Mouse (Mus musculus) left cerebral cortex, postnatal 4 days (tissue): ENCODE results near the gene Fem1b. TPM values are rescaled to one million over a fixed set of nuclear protein-coding genes. Genes with fewer than 3 reads are reported as not detected.
A peak's percentile ranks its signal among the peaks of the same experiment; 100 is the strongest.
"Not testable (repeated sequence)": the region's sequence is repeated elsewhere in the genome, so short reads cannot be mapped to it uniquely, and the experiment has no call there.

Source experiments
- DNase-seq: peaks from one replicate; pipeline ENCODE4 v3.0.0-alpha.2; 2022
- intact Hi-C: fragments of 180-260 bp; cut with DNase I; formaldehyde crosslinking; loops from one replicate; pipeline ENCODE4 v1.15.1; 2025
- total RNA-seq, 2 experiments: library from RNA; stranded (reverse); gene quantifications; 2 replicates each; pipeline ENCODE4 v1.2.3; 2021

The Fem1b gene
- total RNA-seq, 2 experiments from 2014 or later: 126 to 127 TPM

- DNase-seq: peak; percentile 94
- intact Hi-C loops: no loop called here
These were observed 16.9 kb upstream of the Fem1b start for GRCm38 (mm10) chr9:62828662-62829086.

DNA sequence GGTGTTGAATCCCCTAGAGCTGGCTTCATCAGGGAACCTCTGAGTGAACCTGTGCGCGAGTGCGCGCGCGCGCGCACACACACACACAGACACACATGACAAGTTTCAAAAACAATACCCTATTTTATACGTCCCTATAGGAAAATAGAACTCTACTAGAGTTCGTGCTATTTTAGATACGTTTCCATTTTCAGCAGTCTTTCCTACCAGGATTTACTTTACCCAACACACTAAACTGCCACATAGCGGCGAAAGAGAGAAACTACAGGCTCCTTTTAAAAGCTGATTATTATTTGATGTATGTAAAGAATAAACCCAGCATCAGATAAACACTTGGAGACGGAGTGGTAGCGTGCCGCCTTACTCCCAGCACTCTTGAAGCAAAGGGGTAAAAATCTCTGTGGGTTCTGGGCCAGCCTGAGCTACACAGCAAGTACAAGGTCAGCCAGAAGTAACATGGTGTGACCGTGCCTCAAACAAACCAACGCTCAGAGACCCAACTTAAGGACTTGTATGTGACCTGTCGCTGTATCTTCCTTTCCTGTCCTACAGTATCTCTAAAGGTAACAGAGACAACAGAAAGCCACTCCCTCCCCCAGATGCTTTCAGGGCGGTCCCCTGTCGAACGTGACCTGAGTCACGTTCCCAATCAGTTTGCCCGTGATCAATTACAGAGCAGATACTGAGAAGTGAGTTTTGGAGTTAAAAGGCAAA is 16.4 kb upstream of the Fem1b start:
- intact Hi-C loops: no loop called here
- DNase-seq: no peak

DNA sequence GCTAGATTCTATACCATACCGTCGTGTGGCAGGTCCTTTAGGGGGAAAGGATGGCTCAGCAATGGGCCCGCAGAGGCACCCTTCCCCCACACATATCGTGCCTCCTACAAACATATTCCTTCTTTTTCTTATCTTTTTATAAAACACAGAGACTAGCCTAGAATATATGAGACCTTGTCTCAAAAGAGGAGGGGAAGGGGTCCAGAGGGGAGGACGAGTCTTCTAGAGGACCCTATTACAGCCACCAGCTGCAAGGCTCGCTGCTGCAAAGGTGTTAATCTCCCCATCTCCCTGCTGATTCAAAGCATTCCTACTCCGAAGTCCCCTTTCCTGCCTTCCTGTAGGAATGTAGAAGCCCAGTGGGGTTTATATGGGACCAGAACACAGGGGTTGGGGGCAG is 14.7 kb upstream of the Fem1b start:
- no peak for DNase-seq
- intact Hi-C loops: no loop called here

DNA sequence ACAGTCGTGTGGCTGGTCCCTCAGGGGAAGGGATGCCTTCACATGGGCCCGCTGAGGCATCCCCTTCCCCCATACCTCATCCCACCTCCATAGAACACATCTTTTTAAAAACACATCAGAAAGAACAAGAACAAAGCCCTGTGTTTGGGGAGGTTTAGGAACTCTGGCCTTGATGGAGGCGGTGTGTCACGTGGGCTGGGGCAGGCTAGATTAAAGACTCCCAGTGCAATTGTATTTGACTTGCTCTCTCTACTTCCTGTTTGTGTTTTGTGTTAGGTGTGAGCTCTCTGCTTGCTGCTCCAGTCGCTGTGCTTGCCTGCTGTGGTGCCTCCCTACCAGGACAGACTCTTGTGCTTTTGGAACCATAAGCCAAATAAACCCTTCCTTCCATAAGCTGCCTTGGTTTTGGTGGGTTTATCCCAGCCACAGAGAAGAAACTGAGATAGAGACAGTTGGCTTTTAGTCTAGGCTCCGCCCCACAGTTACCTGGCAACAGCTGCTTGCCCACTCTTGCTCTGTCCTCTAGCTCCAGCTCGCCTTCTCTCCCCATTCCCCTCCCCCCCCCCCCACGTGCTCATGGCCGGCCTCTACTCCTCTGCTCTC is 14.2 kb upstream of the Fem1b start:
- DNase-seq: no peak

GRCm38 (mm10) chr9:62821811-62822210 is 10.1 kb upstream of the Fem1b start:
- DNase-seq: no peak
- intact Hi-C loops: no loop called here

More for the DNA sequence above, 14.2 kb upstream of the Fem1b start:
- intact Hi-C loops: no loop called here

- intact Hi-C loops: no loop called here
These were observed 9.1 kb upstream of the Fem1b start for GRCm38 (mm10) chr9:62820829-62821228.

DNA sequence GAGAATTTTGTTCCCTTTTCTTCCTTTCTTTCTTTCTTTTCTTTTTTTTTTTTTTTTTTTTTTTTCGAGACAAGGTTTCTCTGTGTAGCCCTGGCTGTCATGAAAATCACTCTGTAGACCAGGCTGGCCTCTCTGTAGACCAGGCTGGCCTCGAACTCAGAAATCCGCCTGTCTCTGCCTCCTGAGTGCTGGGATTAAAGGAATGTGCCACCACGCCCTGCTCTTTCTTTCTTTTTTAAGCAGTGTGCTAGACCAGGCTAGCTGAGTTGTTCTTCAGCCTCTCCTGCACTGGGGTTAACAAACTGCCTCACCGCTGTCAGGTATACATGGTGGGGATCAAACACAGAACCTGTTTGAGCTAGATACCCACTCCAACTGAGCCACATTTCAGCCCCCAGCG is 8.2 kb upstream of the Fem1b start:
- intact Hi-C loops, DNase-seq: not testable (repeated sequence)

More at GRCm38 (mm10) chr9:62820829-62821228, 9.1 kb upstream of the Fem1b start:
- DNase-seq: no peak

- intact Hi-C loops: no loop called here
- no peak for DNase-seq
These were observed 7.8 kb upstream of the Fem1b start for GRCm38 (mm10) chr9:62819494-62819893.

- intact Hi-C loops: no loop called here
- DNase-seq: no peak
These were observed 6.3 kb upstream of the Fem1b start for GRCm38 (mm10) chr9:62817828-62818614.

DNA sequence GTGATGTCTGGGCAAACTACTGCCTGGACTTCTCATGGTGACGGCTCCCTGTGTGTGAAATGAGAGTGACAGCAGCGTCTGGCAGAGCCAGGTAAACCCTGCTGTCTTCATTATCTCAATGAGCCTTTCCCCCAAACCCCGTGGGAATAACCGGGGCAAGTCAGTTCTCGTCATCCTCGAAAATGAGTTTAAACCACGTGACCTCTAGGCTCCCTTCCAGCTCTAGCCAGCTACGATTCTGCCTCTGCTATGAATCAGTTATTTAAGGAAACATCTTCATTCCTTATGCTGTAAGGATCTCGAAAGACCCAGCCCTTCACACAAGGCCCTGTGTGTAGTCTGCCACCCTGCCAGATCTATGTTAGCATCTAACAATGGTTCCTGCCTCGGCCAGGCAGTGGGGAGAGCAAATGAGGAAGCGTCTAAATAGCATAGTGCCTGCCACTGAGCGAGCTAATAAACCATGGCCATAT is 5.4 kb upstream of the Fem1b start:
- intact Hi-C loops: no loop called here
- DNase-seq: peak; percentile 59

DNA sequence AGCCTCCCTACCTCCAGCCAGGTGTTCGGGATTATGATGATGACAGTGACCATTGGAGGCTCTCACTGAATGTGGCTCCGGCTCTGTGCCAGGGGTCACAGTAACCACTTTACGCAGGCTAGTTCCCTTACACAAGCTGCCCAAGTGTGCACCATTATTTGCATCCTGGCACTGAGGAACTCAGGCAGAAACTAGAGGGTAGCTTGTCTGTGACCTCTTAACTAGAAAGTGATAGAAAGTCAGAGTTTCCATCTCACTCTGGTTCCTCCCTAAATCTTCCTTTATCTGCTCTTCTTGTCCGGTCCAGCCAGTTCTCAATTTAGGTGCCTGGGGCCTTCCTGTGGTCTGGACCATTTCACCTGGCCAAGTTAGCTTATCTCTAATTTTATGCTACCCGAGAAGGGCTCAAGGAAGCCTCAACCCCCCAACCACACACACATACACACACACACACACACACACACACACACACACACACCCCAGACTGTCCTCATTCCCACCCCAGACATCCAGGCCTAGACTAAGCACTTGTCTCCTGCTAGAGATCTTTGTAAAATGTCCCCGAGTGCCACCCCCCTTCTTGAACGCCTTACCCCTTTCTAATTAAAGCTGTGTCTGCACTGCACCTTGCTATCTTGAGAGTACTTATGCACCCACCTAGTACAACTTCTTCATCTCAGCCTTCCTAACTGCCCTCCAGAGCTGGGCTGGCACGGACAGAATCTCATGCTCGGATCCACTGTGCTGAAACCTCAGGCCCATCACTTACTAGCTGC is 4.8 kb upstream of the Fem1b start:
- DNase-seq: no peak
- intact Hi-C loops: no loop called here

DNA sequence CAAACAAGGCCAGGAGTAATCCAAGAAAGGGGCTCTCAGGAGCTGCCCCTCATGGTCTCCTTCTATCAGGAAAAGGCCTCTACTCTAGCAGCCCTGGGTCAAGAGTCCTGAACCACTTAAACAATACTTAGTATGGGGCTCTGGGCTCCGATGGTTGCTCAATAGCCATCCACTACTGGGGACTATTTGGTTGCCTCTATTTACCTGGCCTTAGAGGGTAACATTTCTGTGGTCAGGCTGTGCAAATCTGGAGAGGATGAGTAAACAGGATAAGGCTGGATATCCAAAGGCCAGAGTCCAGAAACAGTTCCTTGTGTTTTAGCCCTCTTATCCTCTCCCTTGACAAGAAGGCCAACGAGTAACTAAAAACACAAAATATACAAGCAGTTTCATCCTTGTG is 3.0 kb upstream of the Fem1b start:
- intact Hi-C loops: no loop called here
- no peak for DNase-seq

DNA sequence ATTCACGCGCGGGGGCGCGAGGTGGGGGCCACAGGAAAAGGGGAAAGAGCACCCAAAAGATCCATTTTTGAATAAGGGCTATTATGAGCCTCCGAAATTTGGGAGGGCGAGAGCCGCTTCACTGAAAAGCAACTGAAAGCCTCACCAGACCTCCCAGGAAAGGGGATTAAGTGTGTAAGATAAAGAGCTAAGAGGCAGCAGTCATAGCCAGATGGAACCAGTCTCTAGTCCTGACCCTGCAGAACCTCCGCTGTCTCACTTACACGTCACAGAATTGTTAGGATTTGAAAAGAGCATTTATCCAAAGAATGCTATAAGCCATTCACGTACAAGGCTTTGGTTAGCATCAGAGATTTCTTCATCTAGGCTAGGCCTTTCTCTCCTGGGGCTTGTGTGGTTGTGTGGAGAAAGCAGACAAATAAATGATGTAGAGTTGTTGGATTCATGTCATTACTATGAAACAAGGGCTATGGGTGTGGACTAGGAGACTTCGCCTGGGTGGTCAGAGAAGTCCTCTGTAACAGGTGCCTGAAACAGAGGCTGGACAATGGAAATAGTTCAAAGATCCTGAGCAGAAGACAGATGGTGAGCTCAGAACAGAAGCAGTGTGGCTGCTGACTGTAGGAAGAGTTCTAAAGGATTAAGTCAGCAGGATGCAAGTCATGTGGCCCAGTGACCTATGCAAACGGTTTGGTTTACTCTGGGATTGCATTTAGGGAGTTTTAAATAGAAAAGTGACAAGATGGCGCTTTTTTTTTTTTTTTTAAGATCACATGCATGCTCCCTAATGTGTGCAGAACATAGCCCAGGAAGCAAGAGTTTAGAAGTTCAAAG is 699 bp upstream of the Fem1b start:
- intact Hi-C loops: no loop called here
- DNase-seq: no peak

- peak; percentile 65 for DNase-seq
- intact Hi-C loops: no loop called here
These were observed 905 bp downstream of the Fem1b start for GRCm38 (mm10) chr9:62810543-62811515.

GRCm38 (mm10) chr9:62810095-62810494 is 1.6 kb downstream of the Fem1b start:
- intact Hi-C loops: no loop called here
- no peak for DNase-seq

- intact Hi-C loops, DNase-seq: not testable (repeated sequence)
These were observed 12.5 kb downstream of the Fem1b start for GRCm38 (mm10) chr9:62799218-62799617.

DNA sequence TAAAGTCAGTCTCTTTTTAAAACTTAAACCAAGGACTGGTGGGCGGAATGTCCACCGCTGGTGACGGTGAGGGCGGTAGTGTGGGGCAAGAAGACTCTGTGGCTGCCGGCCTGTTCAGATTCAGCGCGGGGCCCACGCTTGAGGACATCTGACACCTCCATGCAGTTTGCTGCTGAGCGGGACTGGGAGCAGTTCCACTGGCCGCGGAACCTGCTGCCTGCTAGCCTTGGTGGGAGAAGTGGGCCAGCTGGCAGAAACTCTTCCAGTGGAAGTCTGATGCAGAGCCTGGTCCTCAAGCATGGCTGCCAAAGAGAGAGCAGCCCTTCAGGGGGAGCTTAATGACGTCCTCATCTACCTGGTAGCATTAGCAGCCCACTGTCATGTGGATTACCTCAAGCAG is 21.9 kb downstream of the Fem1b start:
- no peak for DNase-seq
- intact Hi-C loops: no loop called here

DNA sequence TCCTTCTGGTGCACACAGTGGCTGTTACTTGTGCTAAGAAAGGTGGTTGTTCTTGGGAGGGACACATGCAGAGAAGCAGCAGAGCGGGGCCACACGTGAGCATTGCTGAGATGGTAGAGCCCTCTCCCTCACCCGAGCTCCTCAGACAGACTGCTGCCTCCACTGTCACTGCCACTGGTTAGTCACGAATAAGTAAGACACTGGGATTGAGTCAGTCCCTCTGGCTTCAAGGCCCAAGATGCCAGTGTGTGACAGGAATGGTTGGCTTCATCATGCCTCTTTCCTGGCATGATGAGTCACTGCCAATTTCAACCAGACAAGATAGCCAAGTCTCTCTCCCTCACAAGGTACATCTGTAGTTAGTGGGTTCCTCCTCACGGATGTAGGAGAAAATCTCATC is 25.0 kb downstream of the Fem1b start:
- DNase-seq: no peak
- intact Hi-C loops: no loop called here

- intact Hi-C loops: no loop called here
- DNase-seq: no peak
These were observed 27.5 kb downstream of the Fem1b start for GRCm38 (mm10) chr9:62784233-62784632.
